Mouse (Mus musculus): ENCODE results near the gene Usp20. TPM values are rescaled to one million over a fixed set of nuclear protein-coding genes. Genes with fewer than 3 reads are reported as not detected.
A peak's percentile ranks its signal among the peaks of the same experiment; 100 is the strongest.

Usp20 gene
- total RNA-seq, 2 experiments from 2014 or later, result 54.7 to 61.3 TPM

GRCm38 (mm10) chr2:30985111-30986020 is 3.3 kb downstream of the Usp20 start:
- DNase-seq, result no peak
- intact Hi-C loops (cut with DNase I), result no loop called here

DNA sequence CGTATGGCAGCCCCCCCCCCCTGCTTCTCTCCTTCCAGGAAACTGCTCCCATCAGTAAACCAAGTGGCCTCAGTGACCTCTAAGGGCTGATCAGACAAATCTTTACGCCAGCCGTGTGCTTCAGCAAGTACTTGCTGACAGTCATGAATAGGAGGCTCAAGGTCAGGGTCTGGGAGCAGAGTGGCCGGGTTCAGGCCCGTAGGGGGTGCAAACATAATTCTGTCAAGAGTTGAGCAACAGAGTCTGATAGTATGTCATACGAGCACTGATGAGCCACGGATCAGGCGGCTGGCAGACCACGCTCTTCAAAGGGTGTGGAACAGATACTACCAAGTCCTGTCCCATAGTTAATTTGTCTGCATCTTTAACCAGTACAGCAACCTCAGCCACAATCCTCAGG is 8.1 kb downstream of the Usp20 start:
- DNase-seq, result no peak
- intact Hi-C loops (cut with DNase I), result no loop called here

GRCm38 (mm10) chr2:30994853-30995252 is 12.8 kb downstream of the Usp20 start:
- intact Hi-C loops (cut with DNase I), result no loop called here
- no peak for DNase-seq

DNA sequence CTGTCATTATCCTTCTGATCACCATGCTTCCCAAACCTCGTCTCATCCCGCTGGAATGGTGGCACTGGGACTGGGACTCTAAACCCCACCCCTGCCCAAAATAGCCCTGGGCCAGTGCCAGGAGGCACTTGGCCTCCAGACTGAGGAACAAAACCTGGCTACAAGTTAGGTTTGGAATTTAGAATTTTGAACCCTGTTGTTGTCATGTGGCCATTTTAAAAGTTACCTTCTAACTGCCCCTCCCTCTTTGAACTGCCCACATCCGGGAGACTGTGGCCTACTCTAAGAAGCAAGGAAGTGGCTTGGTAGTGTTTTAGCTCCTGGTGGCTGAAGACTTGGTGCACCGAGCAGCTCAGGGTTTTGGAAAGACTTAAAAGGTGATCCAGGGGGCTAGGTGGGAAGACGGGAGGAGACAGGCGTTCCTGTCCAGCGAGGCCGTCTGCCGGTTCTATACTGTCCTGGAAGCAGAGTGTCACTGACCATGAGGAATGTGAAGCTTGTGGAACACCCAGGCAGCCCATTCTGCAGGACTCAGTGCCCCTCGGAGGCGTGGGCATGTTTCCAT is 13.4 kb downstream of the Usp20 start:
- intact Hi-C loops (cut with DNase I), result no loop called here
- DNase-seq, result no peak

DNA sequence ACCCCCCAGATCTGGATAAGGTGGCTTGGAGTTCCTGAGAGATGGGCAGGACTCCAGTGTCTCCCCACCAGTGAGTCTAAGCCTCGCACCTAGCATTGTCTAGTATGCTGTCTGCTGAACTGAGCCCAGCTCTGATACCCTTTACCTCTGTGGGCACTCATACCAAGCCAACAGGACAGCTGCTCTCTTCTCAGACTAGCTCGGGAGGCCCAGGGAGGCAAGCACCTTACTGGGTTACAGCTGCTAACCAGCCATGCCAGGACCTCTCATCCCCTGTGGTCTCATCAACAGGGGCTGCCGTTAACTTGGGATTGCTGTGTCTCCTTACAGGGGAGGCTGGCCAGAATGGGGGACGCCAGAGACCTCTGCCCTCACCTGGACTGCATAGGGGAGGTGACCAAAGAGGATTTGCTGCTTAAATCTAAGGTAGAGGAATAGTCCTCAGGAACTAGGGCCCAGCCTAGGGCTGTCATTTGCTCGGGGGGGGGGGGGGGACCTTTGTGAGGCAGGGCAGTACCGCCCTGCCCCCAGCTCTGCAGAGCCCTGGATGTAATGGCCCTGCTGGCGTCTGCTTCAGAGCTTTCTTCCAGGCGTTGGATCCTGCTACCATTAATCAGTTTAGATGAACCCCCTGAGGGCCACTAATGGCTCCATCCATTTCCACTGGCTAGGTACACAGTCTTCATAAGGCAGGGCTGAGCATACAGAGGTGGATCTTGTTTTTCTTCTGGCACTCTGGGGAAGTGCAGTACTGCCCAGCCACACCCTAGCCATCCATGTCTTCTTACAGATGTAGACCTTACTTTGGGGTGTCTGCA is 16.6 kb downstream of the Usp20 start:
- no peak for DNase-seq
- intact Hi-C loops (cut with DNase I), result no loop called here

GRCm38 (mm10) chr2:31002857-31003256 is 20.8 kb downstream of the Usp20 start:
- intact Hi-C loops (cut with DNase I), result no loop called here
- no peak for DNase-seq

DNA sequence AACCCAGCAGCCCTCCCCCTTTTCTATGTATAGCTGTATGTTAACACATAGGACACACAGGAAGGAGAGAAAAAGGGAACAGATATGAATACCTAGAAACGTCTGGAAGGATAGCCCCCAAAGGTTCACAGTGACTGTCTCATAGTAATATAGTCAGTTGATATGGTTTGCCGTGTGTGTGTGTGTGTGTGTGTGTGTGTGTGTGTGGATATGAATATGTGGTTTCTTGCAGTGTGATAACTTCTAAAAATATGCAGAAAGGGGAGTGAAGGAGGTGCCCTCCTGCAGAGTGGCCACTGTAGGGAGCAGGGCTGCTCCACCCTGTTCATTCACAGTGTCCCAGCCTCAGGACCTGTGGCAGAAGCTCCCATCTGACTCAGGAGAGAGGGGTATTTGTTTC is 23.4 kb downstream of the Usp20 start:
- intact Hi-C loops (cut with DNase I), result no loop called here

GRCm38 (mm10) chr2:31006434-31006833 is 24.4 kb downstream of the Usp20 start:
- no peak for DNase-seq
- intact Hi-C loops (cut with DNase I), result no loop called here

More for the DNA sequence above, 23.4 kb downstream of the Usp20 start:
- no peak for DNase-seq

- DNase-seq, result no peak
- intact Hi-C loops (cut with DNase I), result no loop called here
Observed at GRCm38 (mm10) chr2:31007208-31007607, 25.1 kb downstream of the Usp20 start.

DNA sequence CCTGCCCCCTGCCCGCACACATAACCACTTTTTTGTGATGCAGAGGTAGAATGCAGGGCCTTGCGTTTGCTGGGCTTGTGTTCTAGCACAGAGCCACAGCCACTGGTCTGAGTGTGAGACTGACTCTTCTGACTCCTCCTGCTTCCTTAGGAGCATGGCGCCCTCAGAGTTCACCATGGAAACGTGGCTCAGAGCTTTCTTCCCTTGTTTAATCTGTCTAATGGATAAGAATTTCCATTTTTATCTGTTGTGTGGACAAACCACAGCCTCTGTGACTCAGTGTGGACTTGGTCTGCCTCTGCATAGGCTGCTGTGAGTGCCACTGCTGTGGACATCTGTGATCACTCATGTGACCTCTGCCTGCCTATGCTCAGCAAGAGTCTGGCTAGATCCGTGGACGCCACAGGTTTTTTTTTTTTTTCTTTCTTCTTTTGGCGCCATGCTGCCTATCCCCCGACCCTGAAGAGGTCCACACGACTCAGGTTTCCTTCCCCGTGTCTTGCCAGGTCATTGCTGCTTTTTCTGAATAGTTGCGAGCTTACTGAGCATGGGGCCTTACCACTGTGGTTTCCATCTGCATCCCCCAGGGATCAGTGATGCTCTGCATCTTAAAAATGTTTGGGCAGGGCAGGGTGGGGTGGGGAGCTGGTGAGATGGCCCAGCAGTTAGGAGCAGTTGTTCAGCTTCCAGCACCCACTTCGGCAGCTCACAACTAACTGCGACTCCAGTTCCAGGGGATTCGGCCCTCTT is 31.5 kb downstream of the Usp20 start:
- intact Hi-C loops (cut with DNase I), result no loop called here
- no peak for DNase-seq

- DNase-seq, result no peak
- intact Hi-C loops (cut with DNase I), result no loop called here
Observed at GRCm38 (mm10) chr2:31017625-31018317, 35.7 kb downstream of the Usp20 start.

GRCm38 (mm10) chr2:31018519-31018918 is 36.4 kb downstream of the Usp20 start:
- intact Hi-C loops (cut with DNase I), result no loop called here
- peak; percentile 51 for DNase-seq

DNA sequence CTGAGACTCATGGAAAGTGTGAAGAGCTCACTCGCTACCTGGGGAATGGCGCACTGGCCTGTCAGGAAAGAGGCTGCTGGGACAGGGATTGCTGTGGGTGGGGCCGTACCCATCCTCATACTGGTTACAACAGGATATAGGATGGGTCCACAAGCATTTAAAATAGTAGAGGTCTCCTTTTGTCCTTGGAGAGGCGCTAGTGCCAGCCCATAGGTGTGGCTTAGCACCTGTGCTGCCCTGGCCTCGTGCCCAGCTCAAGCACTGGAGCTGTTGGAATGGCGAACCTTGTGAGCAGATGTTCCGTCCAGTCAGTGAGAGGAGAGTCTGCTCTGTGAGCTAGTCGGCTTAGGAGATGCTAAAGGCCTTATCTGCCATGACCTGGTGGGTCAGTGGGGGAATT is 36.9 kb downstream of the Usp20 start:
- DNase-seq, result peak; percentile 36
- intact Hi-C loops (cut with DNase I), result no loop called here

DNA sequence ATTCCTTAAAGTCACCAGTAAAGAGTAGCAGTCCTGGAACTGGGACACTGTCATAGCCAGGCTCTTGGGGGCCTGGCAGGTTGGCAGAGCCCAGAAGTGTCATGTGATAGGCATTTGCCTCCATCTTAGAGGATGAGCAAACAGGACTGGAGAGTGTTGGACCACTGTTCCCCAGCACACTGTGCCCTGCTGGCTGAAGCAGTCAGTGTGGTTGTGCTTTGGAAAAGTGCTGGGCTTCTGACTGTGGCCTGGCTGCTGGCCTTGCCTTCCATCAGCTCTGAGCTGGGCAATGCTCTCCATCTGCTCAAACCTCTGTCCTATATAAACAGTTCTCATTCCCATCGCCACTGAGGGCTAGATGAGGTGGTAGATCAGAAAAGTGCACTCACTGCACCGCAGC is 38.1 kb downstream of the Usp20 start:
- intact Hi-C loops (cut with DNase I), result no loop called here
- DNase-seq, result no peak

GRCm38 (mm10) chr2:31023940-31024339 is 41.9 kb downstream of the Usp20 start:
- DNase-seq, result no peak
- intact Hi-C loops (cut with DNase I), result no loop called here

DNA sequence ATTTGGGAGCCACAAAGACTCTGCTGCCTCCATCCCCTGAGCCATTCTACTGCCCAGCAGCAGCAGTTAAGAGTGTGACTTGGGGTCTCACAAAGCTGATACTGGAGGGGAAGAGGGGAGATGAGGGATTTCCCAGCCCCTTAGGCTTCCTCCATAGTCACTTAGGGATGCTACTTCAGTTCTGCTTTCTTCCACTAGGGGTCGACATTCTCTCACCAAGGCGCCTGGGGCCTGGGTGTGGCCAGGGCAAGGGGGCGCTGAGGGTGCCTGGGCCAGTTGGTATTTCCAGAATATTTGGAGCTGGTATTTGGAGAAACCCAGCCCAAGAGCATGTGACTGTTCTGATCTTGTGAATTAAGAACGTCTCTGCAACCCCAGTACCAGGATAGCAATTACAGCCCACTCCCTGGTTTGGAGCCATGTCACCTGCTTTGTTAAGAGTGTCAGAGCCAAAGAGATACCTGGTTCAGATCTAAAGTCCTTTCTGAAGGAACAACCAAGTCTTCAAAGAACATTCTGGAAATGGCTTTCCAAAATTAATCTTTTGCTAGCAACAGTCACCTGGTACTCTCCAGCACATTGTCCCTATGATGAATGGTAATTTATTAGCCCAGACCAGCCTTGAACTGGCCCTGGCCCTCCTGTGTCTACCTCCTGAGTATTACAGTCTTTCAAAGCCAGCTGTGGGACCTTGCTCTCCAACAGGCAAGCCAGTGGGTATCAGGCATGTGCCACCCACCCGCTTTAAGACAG is 42.7 kb downstream of the Usp20 start:
- peak; percentile 56 for DNase-seq
- intact Hi-C loops (cut with DNase I), result no loop called here

GRCm38 (mm10) chr2:31025458-31025857 is 43.4 kb downstream of the Usp20 start:
- intact Hi-C loops (cut with DNase I), result no loop called here
- no peak for DNase-seq

DNA sequence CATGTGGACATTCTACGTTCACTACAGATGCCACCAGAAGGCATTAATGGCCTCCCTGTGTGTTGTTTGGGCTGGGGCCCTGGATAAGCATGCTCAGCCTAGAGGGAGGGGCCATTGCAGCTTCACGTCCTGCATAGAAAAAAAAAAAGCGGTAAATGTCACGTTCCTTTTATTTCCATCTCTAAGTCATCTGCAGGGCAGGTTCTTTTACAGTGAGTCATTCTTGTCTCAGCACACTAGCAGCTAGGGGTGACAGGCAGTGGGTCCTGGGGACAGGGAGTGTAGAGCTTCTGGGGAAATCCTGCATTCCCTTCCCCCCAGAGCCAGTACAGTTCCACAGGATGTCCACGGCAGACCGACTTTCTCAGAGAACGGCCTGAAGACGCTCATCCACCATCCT is 44.6 kb downstream of the Usp20 start:
- intact Hi-C loops (cut with DNase I), result no loop called here
- DNase-seq, result no peak

GRCm38 (mm10) chr2:31031972-31032371 is 49.9 kb downstream of the Usp20 start:
- intact Hi-C loops (cut with DNase I), result loop anchor here (10.0 kb wide), 1 partner anchor 113 kb away; the partner anchor contains the start of gene Fnbp1
- no peak for DNase-seq

Measured in left cerebral cortex, postnatal 4 days (tissue).